Mouse (Mus musculus) limb, embryonic 14.5 days (tissue): ENCODE data around the gene Slc16a5. TPM values are rescaled to one million over a fixed set of nuclear protein-coding genes. Genes with fewer than 3 reads are reported as not detected.
"Not testable (repeated sequence)": the region's sequence is repeated elsewhere in the genome, so short reads cannot be mapped to it uniquely, and the experiment has no call there.

Experiments
- ATAC-seq: fragments of 200-750 bp; cut with Nextera tagmentation; 2 replicates; pipeline ENCODE4 v1.8.0; 2017; ENCODE audit warnings: low read depth, moderate number of reproducible peaks, moderate TSS enrichment; ENCODE audit not compliant: low FRiP score
- DNase-seq: peaks from one replicate; pipeline ENCODE4 v3.0.0-alpha.2; 2015; ENCODE audit warnings: low spot score
- H3K27ac ChIP-seq: fragments of 300-500 bp; sonication (generic); replicated peaks from 2 replicates; pipeline ENCODE4 v1.5.1; 2014; ENCODE audit warnings: low read depth, mild to moderate bottlenecking, low read length, moderate library complexity, mixed read lengths
- H3K27me3 ChIP-seq: fragments of 300-500 bp; sonication (generic); 2 replicates; pipeline ENCODE4 v1.6.1; 2014; ENCODE audit warnings: low read length, mixed read lengths; ENCODE audit not compliant: control insufficient read depth, insufficient read depth
- H3K36me3 ChIP-seq: fragments of 300-500 bp; sonication (generic); 2 replicates; pipeline ENCODE4 v1.6.1; 2014; ENCODE audit warnings: mild to moderate bottlenecking, low read length, moderate library complexity, mixed read lengths; ENCODE audit not compliant: control insufficient read depth, insufficient read depth
- H3K4me1 ChIP-seq: fragments of 300-500 bp; sonication (generic); 2 replicates; pipeline ENCODE4 v1.6.1; 2014; ENCODE audit warnings: antibody characterized with exemption, low read length, mixed read lengths; ENCODE audit not compliant: control insufficient read depth, insufficient read depth
- H3K4me2 ChIP-seq: fragments of 300-500 bp; sonication (generic); replicated peaks from 2 replicates; pipeline ENCODE4 v1.6.1; 2014; ENCODE audit warnings: low read depth, mild to moderate bottlenecking, low read length, moderate library complexity; ENCODE audit not compliant: severe bottlenecking
- H3K4me3 ChIP-seq: fragments of 300-500 bp; sonication (generic); replicated peaks from 2 replicates; pipeline ENCODE4 v1.5.1; 2014; ENCODE audit warnings: low read length
- H3K9ac ChIP-seq: fragments of 300-500 bp; sonication (generic); 2 replicates; pipeline ENCODE4 v1.6.1; 2014; ENCODE audit warnings: mild to moderate bottlenecking, low read depth, low read length, moderate library complexity; ENCODE audit not compliant: severe bottlenecking
- H3K9me3 ChIP-seq: fragments of 300-500 bp; sonication (generic); 2 replicates; pipeline ENCODE4 v1.6.1; 2016; ENCODE audit warnings: low read length; ENCODE audit not compliant: control insufficient read depth
- POLR2A ChIP-seq: fragments of 200-500 bp; IDR thresholded peaks from 2 replicates; pipeline ENCODE4 v1.8.0; 2012; ENCODE audit warnings: inconsistent platforms, mild to moderate bottlenecking, moderate library complexity, borderline replicate concordance; ENCODE audit not compliant: insufficient read depth, insufficient read length; ENCODE audit errors: extremely low read depth
- WGBS: fragments of 180-500 bp; shearing (Covaris S2); extraction: QIAGEN DNeasy Blood & Tissue Kit; methylation state at CpG from one replicate; pipeline ENCODE4 v1.1.7; 2014; 5-methylcytosine and 5-hydroxymethylcytosine counted together
- polyA plus RNA-seq, 2 experiments: library from polyadenylated mRNA; depleted of rRNA in 1 of 2; stranded (reverse) in 1 of 2; unstranded in 1 of 2; fragments of >200 nt; fragmentation: Nextera tagmentation in 1 of 2; extraction: Ambion mirVana in 1 of 2; gene quantifications; 2 replicates each; pipeline versions ENCODE4 v1.2.1 to v1.2.3; 2012 to 2014

The Slc16a5 gene
- polyA plus RNA-seq, 2 experiments = 0.04 TPM; not detected in 1

- no peak overlapping the region for H3K4me2 ChIP-seq
- no peak overlapping the region for H3K4me3 ChIP-seq
- H3K9ac ChIP-seq = no peak overlapping the region
- no peaks in the 10 kb centered on the region for H3K36me3 ChIP-seq
- 70% methylated on average over 4 of the region's 4 CpGs for WGBS
- H3K27me3 ChIP-seq = no peaks in the 10 kb centered on the region
- no peak overlapping the region for H3K27ac ChIP-seq
- DNase-seq (no peak), ATAC-seq (no peak)
- no peak for TF ChIP-seq POLR2A
- H3K4me1 ChIP-seq = 0 out of 2 replicates have a peak, but pooled peaks cover 2% of the 10 kb centered on the region
- no peaks in the 10 kb centered on the region for H3K9me3 ChIP-seq
Measured at GRCm38 (mm10) chr11:115453306-115453705, 9.0 kb upstream of the Slc16a5 start.

- not testable (repeated sequence) for H3K4me2 ChIP-seq, ATAC-seq, DNase-seq, H3K4me1 ChIP-seq, H3K9me3 ChIP-seq, H3K9ac ChIP-seq, H3K27me3 ChIP-seq, H3K36me3 ChIP-seq, H3K27ac ChIP-seq, H3K4me3 ChIP-seq
- WGBS = 88% methylated on average over 6 of the region's 6 CpGs
Measured at GRCm38 (mm10) chr11:115454822-115455221, 7.5 kb upstream of the Slc16a5 start.

GRCm38 (mm10) chr11:115455619-115456018, 6.7 kb upstream of the Slc16a5 start:
- DNase-seq = no peak
- no peak for ATAC-seq
- H3K27ac ChIP-seq = no peak overlapping the region
- H3K9me3 ChIP-seq = no peaks in the 10 kb centered on the region
- no peaks in the 10 kb centered on the region for H3K27me3 ChIP-seq
- no peak for TF ChIP-seq POLR2A
- no peak overlapping the region for H3K4me2 ChIP-seq
- WGBS = 86% methylated on average over 15 of the region's 15 CpGs
- H3K4me3 ChIP-seq = no peak overlapping the region
- H3K4me1 ChIP-seq = no peaks in the 10 kb centered on the region
- H3K36me3 ChIP-seq = no peaks in the 10 kb centered on the region
- H3K9ac ChIP-seq = no peak overlapping the region

GRCm38 (mm10) chr11:115456182-115456581, 6.1 kb upstream of the Slc16a5 start:
- H3K9me3 ChIP-seq = no peaks in the 10 kb centered on the region
- no peak overlapping the region for H3K27ac ChIP-seq
- WGBS = 76% methylated on average over 5 of the region's 5 CpGs
- H3K27me3 ChIP-seq = no peaks in the 10 kb centered on the region
- no peak for DNase-seq
- no peak for TF ChIP-seq POLR2A
- no peak for ATAC-seq
- no peak overlapping the region for H3K4me3 ChIP-seq
- no peak overlapping the region for H3K9ac ChIP-seq
- H3K4me2 ChIP-seq = no peak overlapping the region
- no peaks in the 10 kb centered on the region for H3K4me1 ChIP-seq
- no peaks in the 10 kb centered on the region for H3K36me3 ChIP-seq

DNA sequence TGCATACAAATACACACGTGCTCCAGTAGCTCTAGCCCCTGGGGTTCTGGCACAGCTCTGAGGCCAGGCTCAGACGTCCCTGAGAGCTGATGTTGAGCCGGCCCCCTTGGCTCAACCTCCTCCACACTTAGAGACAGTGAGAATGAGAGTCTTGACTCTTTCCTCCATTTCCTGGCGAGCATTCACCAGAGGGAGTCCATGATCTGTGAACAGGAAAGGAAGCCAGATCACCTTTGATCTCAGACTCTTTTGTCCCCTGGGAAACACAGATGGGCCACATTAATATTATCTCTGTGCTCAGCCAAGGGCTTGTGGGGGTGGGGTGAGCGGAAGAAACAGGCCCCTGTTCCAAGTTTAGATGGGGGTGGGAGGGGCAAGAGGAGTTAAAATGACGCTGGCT, 4.9 kb upstream of the Slc16a5 start:
- H3K27me3 ChIP-seq = no peaks in the 10 kb centered on the region
- H3K9ac ChIP-seq = no peak overlapping the region
- no peaks in the 10 kb centered on the region for H3K9me3 ChIP-seq
- H3K27ac ChIP-seq = no peak overlapping the region
- no peak for TF ChIP-seq POLR2A
- H3K4me2 ChIP-seq = no peak overlapping the region
- no peak for ATAC-seq
- no peak overlapping the region for H3K4me3 ChIP-seq
- DNase-seq = no peak
- no peaks in the 10 kb centered on the region for H3K4me1 ChIP-seq
- no peaks in the 10 kb centered on the region for H3K36me3 ChIP-seq
- 33% methylated on average over 6 of the region's 6 CpGs for WGBS

- no peak for TF ChIP-seq POLR2A
- Histone ChIP-seq H3K4me3 (no peak overlapping the region), H3K4me2 (no peak overlapping the region), H3K9ac (no peak overlapping the region), H3K27me3 (no peaks in the 10 kb centered on the region), H3K27ac (no peak overlapping the region), H3K36me3 (no peaks in the 10 kb centered on the region), H3K4me1 (no peaks in the 10 kb centered on the region), H3K9me3 (no peaks in the 10 kb centered on the region)
- DNase-seq (no peak), ATAC-seq (no peak)
- 21% methylated on average over 8 of the region's 8 CpGs for WGBS
Measured at GRCm38 (mm10) chr11:115460976-115461375, 1.3 kb upstream of the Slc16a5 start.
